Mouse (Mus musculus) liver, embryonic 13.5 days (tissue): ENCODE results near the gene Dnmbp. TPM values are rescaled to one million over a fixed set of nuclear protein-coding genes. Genes with fewer than 3 reads are reported as not detected.

Source experiments
- ATAC-seq: fragments of 200-750 bp; cut with Nextera tagmentation; 2 replicates; pipeline ENCODE4 v1.8.0; 2017; ENCODE audit warnings: low read depth, mild to moderate bottlenecking, moderate number of reproducible peaks, moderate library complexity
- DNase-seq: peaks from one replicate; pipeline ENCODE4 v3.0.0; 2022
- H3K27ac ChIP-seq: fragments of 300-500 bp; sonication (generic); 2 replicates; pipeline ENCODE4 v1.5.1; 2015; ENCODE audit warnings: moderate library complexity, mild to moderate bottlenecking, inconsistent platforms
- H3K27me3 ChIP-seq: fragments of 300-500 bp; sonication (generic); 2 replicates; pipeline ENCODE4 v1.6.1; 2015; ENCODE audit warnings: mild to moderate bottlenecking, inconsistent platforms
- H3K36me3 ChIP-seq: fragments of 300-500 bp; sonication (generic); 2 replicates; pipeline ENCODE4 v1.6.1; 2015; ENCODE audit warnings: mild to moderate bottlenecking, inconsistent platforms
- H3K4me1 ChIP-seq: fragments of 300-500 bp; sonication (generic); replicated peaks from 2 replicates; pipeline ENCODE4 v1.6.1; 2015; ENCODE audit warnings: inconsistent platforms
- H3K4me2 ChIP-seq: fragments of 300-500 bp; sonication (generic); 2 replicates; pipeline ENCODE4 v1.6.1; 2015; ENCODE audit warnings: inconsistent platforms, mild to moderate bottlenecking, moderate library complexity
- H3K4me3 ChIP-seq: fragments of 300-500 bp; sonication (generic); replicated peaks from 2 replicates; pipeline ENCODE4 v1.5.1; 2015; ENCODE audit warnings: mild to moderate bottlenecking, inconsistent platforms
- H3K9ac ChIP-seq: fragments of 300-500 bp; sonication (generic); 2 replicates; pipeline ENCODE4 v1.6.1; 2015; ENCODE audit warnings: mild to moderate bottlenecking, inconsistent platforms
- H3K9me3 ChIP-seq: fragments of 300-500 bp; sonication (generic); replicated peaks from 2 replicates; pipeline ENCODE4 v1.6.1; 2016; ENCODE audit warnings: inconsistent platforms
- WGBS: fragments of 180-500 bp; shearing (Covaris S2); methylation state at CpG from one replicate; pipeline ENCODE4 v1.1.7; 2015; ENCODE audit not compliant: insufficient replicate concordance; 5-methylcytosine and 5-hydroxymethylcytosine counted together
- polyA plus RNA-seq: library from polyadenylated mRNA; unstranded; fragments of >200 nt; fragmentation: Nextera tagmentation; extraction: Ambion mirVana; gene quantifications from 2 replicates; pipeline ENCODE4 v1.2.1, GENCODE M21; 2015

The Dnmbp gene
- polyA plus RNA-seq: 2.2 and 2.7 TPM in 2 replicates

DNA sequence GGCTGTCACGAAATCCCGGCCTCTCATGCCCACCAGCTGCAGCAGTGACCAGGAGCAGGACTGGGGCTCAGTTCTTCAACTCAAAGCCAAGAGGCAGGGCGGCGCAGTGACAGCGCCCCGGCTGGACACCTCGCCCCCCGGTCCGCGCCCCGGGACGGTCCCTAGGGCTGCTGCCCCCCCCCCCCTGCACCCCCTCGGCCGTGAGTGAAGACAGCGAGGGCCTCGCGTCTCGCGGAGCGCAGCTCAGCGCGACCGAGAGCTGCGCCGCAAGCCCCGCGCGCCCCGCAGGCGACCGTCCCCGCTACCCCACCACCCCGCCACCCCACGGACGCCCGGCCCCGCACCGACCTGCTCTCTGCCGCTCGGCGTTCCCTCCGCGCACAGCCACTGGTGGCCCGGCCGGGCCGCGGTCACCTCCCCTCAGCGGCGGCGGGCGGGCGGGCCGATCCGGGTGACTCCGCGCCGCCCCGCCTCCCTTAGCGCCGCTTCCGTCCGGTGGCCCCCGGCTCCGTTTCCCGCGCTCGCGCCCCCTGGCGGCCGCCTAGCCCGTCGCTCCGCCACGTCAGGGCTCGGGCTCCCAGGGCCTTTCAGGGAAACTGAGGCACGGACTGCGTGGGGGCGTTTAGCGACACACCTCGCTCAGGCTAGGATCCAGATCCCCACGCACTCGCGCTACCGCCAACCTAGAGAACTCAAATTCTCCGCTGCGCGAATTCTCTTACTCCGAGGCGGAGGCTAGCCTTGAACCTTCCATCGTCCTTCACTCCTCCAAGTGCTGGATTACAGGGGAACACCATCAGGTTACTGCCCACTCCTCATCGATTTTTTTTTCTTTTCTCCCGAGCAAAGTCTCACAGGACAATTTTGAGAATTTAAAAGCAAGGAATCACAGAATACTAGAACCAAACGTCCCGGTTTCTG, at the start of gene Dnmbp:
Gene Dnmbp (minus strand): TSS at position 423 of the 921 bp plus-strand sequence.
- Histone ChIP-seq H3K36me3 (no peaks in the 10 kb centered on the region), H3K27ac (no peak within 1 kb of the TSS; the same call in 1 of the 2 replicates), H3K4me3 (peak within 1 kb of the TSS; percentile 66), H3K27me3 (no peaks in the 10 kb centered on the region), H3K9me3 (no peaks in the 10 kb centered on the region), H3K4me2 (peak within 1 kb of the TSS; percentile 83), H3K4me1 (peaks cover 31% of the 10 kb centered on the region), H3K9ac (peak within 1 kb of the TSS; percentile 73)
- WGBS: 4% methylated on average over 69 of the region's 94 CpGs
- ATAC-seq (peak; percentile 89), DNase-seq (peak; percentile 59)

GRCm38 (mm10) chr19:43986069-43986794, 46.2 kb upstream of the Dnmbp start, which contains the start of gene Cpn1:
Gene Cpn1, minus strand, starts transcription at chr19:43986556.
- DNase-seq: no peak
- Histone ChIP-seq H3K4me1 (0 out of 2 replicates have a peak, but pooled peaks cover 4% of the 10 kb centered on the region), H3K9me3 (no peaks in the 10 kb centered on the region), H3K4me2 (peak within 1 kb of the TSS; percentile 42), H3K27me3 (peaks cover 13% of the 10 kb centered on the region), H3K36me3 (no peaks in the 10 kb centered on the region), H3K9ac (peak within 1 kb of the TSS; percentile 31), H3K27ac (peak within 1 kb of the TSS; percentile 69), H3K4me3 (peak within 1 kb of the TSS; percentile 47)
- peak; percentile 72 for ATAC-seq
- 24% methylated on average over 30 of the region's 30 CpGs for WGBS

DNA sequence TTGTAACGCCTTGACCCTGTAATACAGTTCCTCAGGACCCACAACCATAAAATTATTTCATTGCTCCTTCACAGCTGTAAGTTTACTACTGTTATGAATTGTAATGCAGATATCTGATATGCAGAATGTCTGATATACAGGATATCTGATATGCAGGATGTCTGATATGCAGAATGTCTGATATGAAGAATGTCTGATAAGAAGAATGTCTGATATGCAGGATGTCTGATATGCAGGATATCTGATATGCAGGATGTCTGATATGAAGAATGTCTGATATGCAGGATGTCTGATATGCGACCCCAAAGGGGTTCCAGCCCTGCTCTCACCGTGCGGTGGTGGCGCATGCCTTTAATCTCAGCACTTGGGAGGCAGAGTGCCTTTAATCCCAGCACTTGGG, 42.0 kb upstream of the Dnmbp start:
- H3K9me3 ChIP-seq: no peaks in the 10 kb centered on the region
- DNase-seq (no peak), ATAC-seq (no peak)
- no peak overlapping the region for H3K27ac ChIP-seq
- H3K27me3 ChIP-seq: peaks cover 11% of the 10 kb centered on the region
- no peak overlapping the region for H3K9ac ChIP-seq
- H3K4me3 ChIP-seq: no peak overlapping the region
- 64% methylated on average over 5 of the region's 5 CpGs for WGBS
- H3K4me1 ChIP-seq: no peaks in the 10 kb centered on the region
- no peak overlapping the region for H3K4me2 ChIP-seq
- no peaks in the 10 kb centered on the region for H3K36me3 ChIP-seq

- H3K36me3 ChIP-seq: no peaks in the 10 kb centered on the region
- H3K9ac ChIP-seq: no peak overlapping the region
- H3K4me2 ChIP-seq: no peak overlapping the region
- DNase-seq: no peak
- 85% methylated on average over 17 of the region's 17 CpGs for WGBS
- H3K27ac ChIP-seq: no peak overlapping the region
- H3K27me3 ChIP-seq: peaks cover under 1% of the 10 kb centered on the region; the same call in 1 of the 2 replicates
- ATAC-seq: no peak
- no peak overlapping the region for H3K4me3 ChIP-seq
- H3K9me3 ChIP-seq: no peaks in the 10 kb centered on the region
- no peaks in the 10 kb centered on the region for H3K4me1 ChIP-seq
Observed at GRCm38 (mm10) chr19:43980711-43981110, 40.7 kb upstream of the Dnmbp start.

DNA sequence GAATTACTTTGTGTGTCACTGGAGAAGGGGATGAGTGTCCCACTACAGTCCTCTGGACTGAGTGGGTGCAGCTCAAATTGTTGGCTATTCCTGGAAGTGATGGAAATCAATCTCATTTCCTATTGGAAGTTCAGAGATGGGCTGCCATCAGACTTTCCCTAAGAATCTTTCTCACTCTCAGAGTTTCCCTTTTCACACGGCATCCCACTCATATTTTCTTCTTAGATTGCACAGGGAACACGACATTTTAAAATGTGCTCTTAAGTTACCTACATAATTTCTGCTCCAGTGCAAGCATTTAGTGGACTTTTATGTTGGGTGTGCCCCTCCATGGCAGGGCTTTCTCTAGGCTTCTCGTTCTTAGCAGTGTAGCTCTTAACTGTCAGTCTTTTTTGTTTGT, 37.8 kb upstream of the Dnmbp start:
- Histone ChIP-seq H3K4me3 (no peak overlapping the region), H3K27ac (no peak overlapping the region), H3K27me3 (no peaks in the 10 kb centered on the region), H3K9me3 (no peaks in the 10 kb centered on the region), H3K4me1 (no peaks in the 10 kb centered on the region), H3K36me3 (no peaks in the 10 kb centered on the region), H3K9ac (no peak overlapping the region), H3K4me2 (no peak overlapping the region)
- ATAC-seq (no peak), DNase-seq (no peak)
- 57% methylated on average over 3 of the region's 3 CpGs for WGBS

- DNase-seq (peak; percentile 12), ATAC-seq (peak; percentile 34; the same call in 1 of the 2 replicates)
- Histone ChIP-seq H3K27ac (no peak overlapping the region), H3K4me1 (no peaks in the 10 kb centered on the region), H3K36me3 (no peaks in the 10 kb centered on the region), H3K9ac (no peak overlapping the region), H3K9me3 (no peaks in the 10 kb centered on the region), H3K4me3 (no peak overlapping the region), H3K27me3 (no peaks in the 10 kb centered on the region), H3K4me2 (no peak overlapping the region)
- 58% methylated on average over 6 of the region's 6 CpGs for WGBS
Observed at GRCm38 (mm10) chr19:43976661-43977060, 36.7 kb upstream of the Dnmbp start.

- no peak for DNase-seq
- 65% methylated on average over 6 of the region's 6 CpGs for WGBS
Observed at GRCm38 (mm10) chr19:43974221-43974620, 34.2 kb upstream of the Dnmbp start.

DNA sequence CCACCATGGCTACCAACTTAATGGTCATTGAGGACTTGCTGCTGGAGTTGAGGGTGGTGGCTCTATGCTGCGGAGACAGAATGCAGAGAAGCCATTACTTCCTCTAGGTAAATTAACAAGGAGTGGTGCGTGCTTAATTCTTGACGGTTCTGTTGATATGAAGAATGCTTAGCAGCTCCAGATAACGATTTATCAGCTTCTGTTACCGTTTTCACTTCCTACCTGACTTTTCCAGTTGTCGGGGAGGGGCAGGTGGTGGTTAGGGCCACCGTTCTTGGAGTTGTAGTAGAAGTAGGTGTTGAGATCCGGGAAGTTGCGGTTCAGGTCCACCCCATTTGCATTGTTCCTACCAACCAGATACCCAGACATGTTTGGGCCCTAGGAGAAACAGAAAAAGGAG, 33.7 kb upstream of the Dnmbp start:
- ATAC-seq: no peak
- DNase-seq: no peak
- Histone ChIP-seq H3K36me3 (no peaks in the 10 kb centered on the region), H3K4me3 (no peak overlapping the region), H3K9me3 (no peaks in the 10 kb centered on the region), H3K27me3 (no peaks in the 10 kb centered on the region), H3K9ac (no peak overlapping the region), H3K27ac (no peak overlapping the region), H3K4me1 (no peaks in the 10 kb centered on the region), H3K4me2 (no peak overlapping the region)
- 57% methylated on average over 9 of the region's 9 CpGs for WGBS

More at GRCm38 (mm10) chr19:43974221-43974620, 34.2 kb upstream of the Dnmbp start:
- Histone ChIP-seq H3K4me3 (no peak overlapping the region), H3K36me3 (no peaks in the 10 kb centered on the region), H3K27me3 (no peaks in the 10 kb centered on the region), H3K4me2 (no peak overlapping the region), H3K9ac (no peak overlapping the region), H3K4me1 (no peaks in the 10 kb centered on the region), H3K9me3 (no peaks in the 10 kb centered on the region), H3K27ac (no peak overlapping the region)
- ATAC-seq: no peak

DNA sequence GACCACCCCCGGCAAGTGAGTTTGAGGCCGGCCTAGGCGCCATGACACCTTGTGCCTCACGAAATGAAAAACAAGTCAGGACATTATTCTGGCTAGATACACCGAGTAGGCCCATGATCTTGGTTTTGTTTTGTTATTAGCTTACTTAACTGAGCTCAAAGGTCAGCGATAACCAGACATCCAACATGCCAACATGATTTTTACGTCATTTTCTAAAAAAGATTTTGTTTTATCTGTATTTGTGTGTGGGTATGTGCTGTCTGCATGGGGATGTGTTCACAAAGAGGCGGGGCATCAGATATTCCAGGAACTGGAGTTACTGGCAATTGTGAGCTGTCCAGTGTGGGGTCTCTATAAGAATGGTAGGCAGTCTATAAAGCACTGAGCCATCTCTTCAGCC, 32.1 kb upstream of the Dnmbp start:
- H3K4me1 ChIP-seq: no peaks in the 10 kb centered on the region
- WGBS: 75% methylated on average over 8 of the region's 8 CpGs
- DNase-seq (no peak), ATAC-seq (no peak)
- no peak overlapping the region for H3K27ac ChIP-seq
- no peaks in the 10 kb centered on the region for H3K9me3 ChIP-seq
- no peak overlapping the region for H3K9ac ChIP-seq
- no peaks in the 10 kb centered on the region for H3K27me3 ChIP-seq
- H3K4me2 ChIP-seq: no peak overlapping the region
- H3K4me3 ChIP-seq: no peak overlapping the region
- H3K36me3 ChIP-seq: no peaks in the 10 kb centered on the region

DNA sequence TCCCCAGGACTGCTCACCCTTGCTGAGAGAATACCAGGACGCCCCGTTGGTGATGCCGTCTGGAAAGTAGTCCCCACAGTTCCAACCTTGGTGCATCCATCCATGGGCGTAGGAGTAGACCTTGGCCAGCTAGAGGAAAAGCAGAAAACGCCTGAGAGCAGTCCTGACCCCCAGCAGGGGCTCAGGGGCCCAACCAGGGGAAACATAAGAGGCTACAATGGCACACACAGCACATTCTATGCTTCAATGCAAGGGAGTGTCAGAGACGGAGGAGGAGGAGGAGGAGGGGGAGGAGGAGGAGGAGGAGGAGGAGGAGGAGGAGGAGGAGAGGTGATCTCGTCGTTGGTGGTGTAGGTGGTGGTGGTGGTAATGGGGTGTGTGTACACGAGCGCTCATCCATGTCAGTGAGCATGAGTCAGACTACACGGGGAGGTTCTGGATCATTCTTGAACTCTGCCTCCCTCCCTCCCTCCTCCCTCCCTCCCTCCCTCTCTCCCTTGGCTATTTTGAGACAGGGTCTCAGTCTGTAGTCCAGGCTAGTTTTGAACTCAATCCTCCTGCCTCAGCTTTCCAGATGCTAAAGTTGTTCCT, 28.5 kb upstream of the Dnmbp start:
- DNase-seq: no peak
- Histone ChIP-seq H3K4me1 (no peaks in the 10 kb centered on the region), H3K9ac (no peak overlapping the region), H3K27me3 (no peaks in the 10 kb centered on the region), H3K9me3 (no peaks in the 10 kb centered on the region), H3K4me3 (no peak overlapping the region), H3K27ac (no peak overlapping the region), H3K36me3 (0 out of 2 replicates have a peak, but pooled peaks cover 2% of the 10 kb centered on the region), H3K4me2 (no peak overlapping the region)
- no peak for ATAC-seq
- WGBS: 47% methylated on average over 10 of the region's 11 CpGs

GRCm38 (mm10) chr19:43966481-43966880, 26.5 kb upstream of the Dnmbp start:
- H3K27ac ChIP-seq: no peak overlapping the region
- no peak overlapping the region for H3K9ac ChIP-seq
- no peak for ATAC-seq
- no peaks in the 10 kb centered on the region for H3K9me3 ChIP-seq
- 53% methylated on average over 2 of the region's 2 CpGs for whole genome bisulfite sequencing
- H3K4me3 ChIP-seq: no peak overlapping the region
- H3K36me3 ChIP-seq: 0 out of 2 replicates have a peak, but pooled peaks cover 2% of the 10 kb centered on the region
- no peaks in the 10 kb centered on the region for H3K27me3 ChIP-seq
- no peaks in the 10 kb centered on the region for H3K4me1 ChIP-seq
- H3K4me2 ChIP-seq: no peak overlapping the region
- DNase-seq: no peak
